Mouse (Mus musculus): Measurements from ENCODE around the gene Pigm.

Gene Pigm

GRCm38 (mm10) chr1:172412204-172412603 lies 35.9 kb downstream of the Pigm start:
- peak; percentile 56 for TF ChIP-seq CTCF (conservative IDR thresholded peaks at IDR 0.05; ENCODE audit: low read length)
- TF ChIP-seq POU5F1 (IDR thresholded peaks at IDR 0.05; ENCODE audit: borderline replicate concordance, low read length): no peak
- no peak for TF ChIP-seq NANOG (IDR thresholded peaks at IDR 0.05; ENCODE audit: borderline replicate concordance, low read length)
- Histone ChIP-seq H3K9me3 (ENCODE audit: low read length) (no peaks in the 10 kb centered on the region), H3K4me3 (replicated peaks; ENCODE audit: low read length) (no peak overlapping the region), H3K4me1 (replicated peaks; ENCODE audit: low read depth, low read length) (peaks cover 18% of the 10 kb centered on the region), H3K27me3 (ENCODE audit: insufficient read depth, low read length) (peaks cover 7% of the 10 kb centered on the region; the same call in 1 of the 2 replicates), H3K36me3 (ENCODE audit: insufficient read depth, low read length) (no peaks in the 10 kb centered on the region)

GRCm38 (mm10) chr1:172413491-172414230 lies 37.3 kb downstream of the Pigm start:
- Histone ChIP-seq H3K9me3 (ENCODE audit: low read length) (no peaks in the 10 kb centered on the region), H3K36me3 (ENCODE audit: insufficient read depth, low read length) (no peaks in the 10 kb centered on the region), H3K27me3 (ENCODE audit: insufficient read depth, low read length) (peaks cover 3% of the 10 kb centered on the region; the same call in 1 of the 2 replicates), H3K4me3 (replicated peaks; ENCODE audit: low read length) (no peak overlapping the region), H3K4me1 (replicated peaks; ENCODE audit: low read depth, low read length) (peaks cover 29% of the 10 kb centered on the region)
- TF ChIP-seq CTCF (conservative IDR thresholded peaks at IDR 0.05; ENCODE audit: low read length) (no peak), POU5F1 (IDR thresholded peaks at IDR 0.05; ENCODE audit: borderline replicate concordance, low read length) (no peak), NANOG (IDR thresholded peaks at IDR 0.05; ENCODE audit: borderline replicate concordance, low read length) (no peak)

DNA sequence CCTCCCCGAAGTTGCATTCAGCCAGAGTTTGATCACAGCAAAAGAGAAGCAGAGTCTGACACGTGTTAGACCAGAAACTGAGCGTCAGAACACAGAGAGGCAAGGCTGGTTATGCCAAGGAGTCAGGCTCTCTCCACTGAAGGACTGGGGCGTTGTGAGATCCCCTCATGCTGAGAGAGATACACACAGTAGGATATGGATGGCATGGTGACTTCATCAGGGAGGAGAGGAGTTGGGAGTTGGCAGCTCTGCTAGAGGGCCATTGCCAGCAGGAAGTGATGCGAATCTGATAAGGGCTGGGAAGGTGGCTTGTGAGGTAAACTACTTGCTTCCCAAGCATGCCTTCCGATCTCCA lies 37.9 kb downstream of the Pigm start:
- H3K4me1 ChIP-seq (replicated peaks; ENCODE audit: low read depth, low read length): peaks cover 35% of the 10 kb centered on the region
- no peaks in the 10 kb centered on the region for H3K36me3 ChIP-seq (ENCODE audit: insufficient read depth, low read length)
- TF ChIP-seq NANOG (IDR thresholded peaks at IDR 0.05; ENCODE audit: borderline replicate concordance, low read length) (no peak), CTCF (conservative IDR thresholded peaks at IDR 0.05; ENCODE audit: low read length) (no peak), POU5F1 (IDR thresholded peaks at IDR 0.05; ENCODE audit: borderline replicate concordance, low read length) (no peak)
- peaks cover 3% of the 10 kb centered on the region; the same call in 1 of the 2 replicates for H3K27me3 ChIP-seq (ENCODE audit: insufficient read depth, low read length)
- H3K9me3 ChIP-seq (ENCODE audit: low read length): no peaks in the 10 kb centered on the region
- H3K4me3 ChIP-seq (replicated peaks; ENCODE audit: low read length): no peak overlapping the region

- TF ChIP-seq NANOG (IDR thresholded peaks at IDR 0.05; ENCODE audit: borderline replicate concordance, low read length) (no peak), POU5F1 (IDR thresholded peaks at IDR 0.05; ENCODE audit: borderline replicate concordance, low read length) (no peak)
- Histone ChIP-seq H3K36me3 (ENCODE audit: insufficient read depth, low read length) (no peaks in the 10 kb centered on the region), H3K4me3 (replicated peaks; ENCODE audit: low read length) (no peak overlapping the region), H3K27me3 (ENCODE audit: insufficient read depth, low read length) (peaks cover 3% of the 10 kb centered on the region; the same call in 1 of the 2 replicates), H3K9me3 (ENCODE audit: low read length) (no peaks in the 10 kb centered on the region), H3K4me1 (replicated peaks; ENCODE audit: low read depth, low read length) (peaks cover 37% of the 10 kb centered on the region)
Observed at GRCm38 (mm10) chr1:172415061-172415460, 38.7 kb downstream of the Pigm start.

DNA sequence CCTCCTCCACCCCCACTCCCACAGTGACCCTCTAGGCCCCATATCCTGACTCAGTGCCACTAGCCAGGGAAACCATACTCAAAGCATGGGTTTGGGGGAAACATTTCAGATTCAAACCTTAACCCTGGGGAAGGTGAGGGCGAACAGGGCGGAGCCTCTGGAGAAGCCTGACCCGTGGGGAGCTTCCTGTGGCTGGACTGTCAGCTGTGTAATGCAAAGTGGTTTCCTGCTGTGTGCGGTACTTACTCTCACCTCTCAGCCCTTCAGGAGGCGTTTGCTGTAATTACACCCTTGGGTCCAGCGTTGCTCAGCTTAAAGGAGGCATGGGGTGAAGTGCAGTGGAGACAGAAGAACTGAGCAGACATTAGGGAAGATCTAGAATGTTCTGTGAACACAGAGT lies 41.8 kb downstream of the Pigm start:
- Histone ChIP-seq H3K9me3 (ENCODE audit: low read length) (no peaks in the 10 kb centered on the region), H3K4me3 (replicated peaks; ENCODE audit: low read length) (no peak overlapping the region), H3K36me3 (ENCODE audit: insufficient read depth, low read length) (no peaks in the 10 kb centered on the region), H3K27me3 (ENCODE audit: insufficient read depth, low read length) (peaks cover 3% of the 10 kb centered on the region; the same call in 1 of the 2 replicates), H3K4me1 (replicated peaks; ENCODE audit: low read depth, low read length) (peaks cover 39% of the 10 kb centered on the region)
- TF ChIP-seq POU5F1 (IDR thresholded peaks at IDR 0.05; ENCODE audit: borderline replicate concordance, low read length): peak; percentile 50; the same call in 1 of the 2 replicates
- TF ChIP-seq CTCF (conservative IDR thresholded peaks at IDR 0.05; ENCODE audit: low read length): no peak
- TF ChIP-seq NANOG (IDR thresholded peaks at IDR 0.05; ENCODE audit: borderline replicate concordance, low read length): no peak

DNA sequence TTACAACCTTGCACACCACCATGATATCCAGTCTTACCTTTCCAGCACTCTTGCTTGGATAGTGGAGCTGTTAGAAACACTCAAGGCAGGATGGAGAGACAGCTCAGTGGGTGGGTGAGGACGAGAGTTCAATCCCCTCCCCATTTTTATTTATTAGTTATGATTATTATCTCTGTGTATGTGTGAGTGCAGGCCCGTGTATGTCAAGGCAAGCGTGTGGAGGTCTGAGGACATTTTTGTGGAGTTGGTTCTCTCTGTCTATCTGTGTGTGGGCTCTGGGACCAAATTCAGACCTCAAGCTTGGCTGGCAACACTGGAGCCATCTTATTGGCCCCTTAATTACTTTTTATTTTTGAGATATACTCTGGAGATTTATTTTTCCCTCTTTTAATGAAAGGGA lies 42.3 kb downstream of the Pigm start:
- Histone ChIP-seq H3K27me3 (ENCODE audit: insufficient read depth, low read length) (peaks cover 3% of the 10 kb centered on the region; the same call in 1 of the 2 replicates), H3K4me3 (replicated peaks; ENCODE audit: low read length) (no peak overlapping the region), H3K36me3 (ENCODE audit: insufficient read depth, low read length) (no peaks in the 10 kb centered on the region), H3K4me1 (replicated peaks; ENCODE audit: low read depth, low read length) (peaks cover 43% of the 10 kb centered on the region), H3K9me3 (ENCODE audit: low read length) (no peaks in the 10 kb centered on the region)
- TF ChIP-seq CTCF (conservative IDR thresholded peaks at IDR 0.05; ENCODE audit: low read length) (no peak), POU5F1 (IDR thresholded peaks at IDR 0.05; ENCODE audit: borderline replicate concordance, low read length) (no peak), NANOG (IDR thresholded peaks at IDR 0.05; ENCODE audit: borderline replicate concordance, low read length) (no peak)

DNA sequence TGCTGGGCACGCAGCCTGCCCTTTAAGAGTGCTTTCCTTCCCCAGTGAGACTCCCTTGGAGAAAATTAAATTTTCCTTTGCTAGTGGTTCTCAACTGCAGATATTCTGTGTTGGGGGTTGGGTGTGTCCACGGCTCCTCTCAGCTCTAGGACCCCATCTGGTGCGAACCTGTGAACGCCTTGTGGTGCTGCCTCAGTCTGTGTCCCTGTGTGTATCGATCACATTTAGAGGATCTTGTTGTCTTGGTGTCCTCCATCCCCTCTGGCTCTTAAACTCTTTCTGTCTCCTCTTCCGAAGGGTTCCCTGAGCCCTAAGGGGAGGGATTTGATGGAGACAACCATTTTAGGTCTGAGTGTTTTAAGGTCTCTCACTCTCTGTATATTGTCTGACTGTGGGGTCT lies 43.8 kb downstream of the Pigm start:
- no peak overlapping the region for H3K4me3 ChIP-seq (replicated peaks; ENCODE audit: low read length)
- peaks cover 40% of the 10 kb centered on the region for H3K4me1 ChIP-seq (replicated peaks; ENCODE audit: low read depth, low read length)
- H3K9me3 ChIP-seq (ENCODE audit: low read length): no peaks in the 10 kb centered on the region
- no peak for TF ChIP-seq NANOG (IDR thresholded peaks at IDR 0.05; ENCODE audit: borderline replicate concordance, low read length)
- no peaks in the 10 kb centered on the region for H3K36me3 ChIP-seq (ENCODE audit: insufficient read depth, low read length)
- no peaks in the 10 kb centered on the region for H3K27me3 ChIP-seq (ENCODE audit: insufficient read depth, low read length)

DNA sequence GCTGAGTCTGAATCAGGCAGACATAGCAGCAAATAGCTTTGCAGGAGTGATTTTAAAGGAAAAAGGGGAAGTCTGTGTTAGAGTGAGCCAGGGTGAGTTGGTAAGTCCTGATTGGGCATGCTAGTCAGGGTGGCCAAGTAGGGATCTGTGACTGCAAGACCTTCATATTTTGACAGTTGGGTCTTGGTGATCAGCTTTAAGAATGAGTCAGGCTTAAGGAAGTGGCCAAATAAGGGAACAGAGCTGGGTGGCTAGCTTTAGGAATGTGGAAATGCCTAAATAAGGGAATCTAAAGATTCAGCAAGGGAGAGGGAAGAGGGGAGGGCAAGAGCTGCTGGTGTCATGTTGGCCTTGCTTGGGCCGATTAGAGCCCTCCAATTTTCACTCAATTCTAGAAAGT lies 47.0 kb downstream of the Pigm start:
- no peaks in the 10 kb centered on the region for H3K27me3 ChIP-seq (ENCODE audit: insufficient read depth, low read length)
- H3K4me3 ChIP-seq (replicated peaks; ENCODE audit: low read length): no peak overlapping the region
- no peak for TF ChIP-seq NANOG (IDR thresholded peaks at IDR 0.05; ENCODE audit: borderline replicate concordance, low read length)
- TF ChIP-seq POU5F1 (IDR thresholded peaks at IDR 0.05; ENCODE audit: borderline replicate concordance, low read length): no peak
- no peak for TF ChIP-seq CTCF (conservative IDR thresholded peaks at IDR 0.05; ENCODE audit: low read length)
- peaks cover 25% of the 10 kb centered on the region for H3K4me1 ChIP-seq (replicated peaks; ENCODE audit: low read depth, low read length)
- H3K9me3 ChIP-seq (ENCODE audit: low read length): no peaks in the 10 kb centered on the region
- no peaks in the 10 kb centered on the region for H3K36me3 ChIP-seq (ENCODE audit: insufficient read depth, low read length)

DNA sequence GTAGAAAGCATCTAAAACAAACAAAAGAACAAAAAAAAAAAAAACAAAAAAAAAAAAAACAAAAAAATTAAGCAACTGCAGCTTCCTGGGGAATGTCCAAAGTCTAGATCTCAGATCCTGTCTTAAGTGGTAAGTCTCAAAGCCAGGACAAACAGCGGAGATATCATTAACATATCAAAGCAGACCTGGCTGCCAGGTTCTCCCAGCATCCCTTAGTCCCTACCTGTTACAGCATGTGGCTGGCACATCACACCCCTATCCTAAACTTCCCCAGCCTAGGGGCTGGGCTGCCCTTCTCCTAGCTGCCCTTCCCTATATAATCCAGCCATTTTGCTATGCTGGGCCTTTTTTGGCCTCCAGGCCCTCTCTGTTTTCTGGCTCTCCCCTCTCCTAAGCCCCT lies 50.1 kb downstream of the Pigm start:
- TF ChIP-seq CTCF (conservative IDR thresholded peaks at IDR 0.05; ENCODE audit: low read length): no peak
- TF ChIP-seq POU5F1 (IDR thresholded peaks at IDR 0.05; ENCODE audit: borderline replicate concordance, low read length): no peak
- no peak for TF ChIP-seq NANOG (IDR thresholded peaks at IDR 0.05; ENCODE audit: borderline replicate concordance, low read length)
- Histone ChIP-seq H3K36me3 (ENCODE audit: insufficient read depth, low read length) (no peaks in the 10 kb centered on the region), H3K9me3 (ENCODE audit: low read length) (no peaks in the 10 kb centered on the region), H3K27me3 (ENCODE audit: insufficient read depth, low read length) (no peaks in the 10 kb centered on the region), H3K4me3 (replicated peaks; ENCODE audit: low read length) (no peak overlapping the region), H3K4me1 (replicated peaks; ENCODE audit: low read depth, low read length) (peaks cover 12% of the 10 kb centered on the region)
